Mouse (Mus musculus): ENCODE results near the gene Slc35f1.

The Slc35f1 gene

DNA sequence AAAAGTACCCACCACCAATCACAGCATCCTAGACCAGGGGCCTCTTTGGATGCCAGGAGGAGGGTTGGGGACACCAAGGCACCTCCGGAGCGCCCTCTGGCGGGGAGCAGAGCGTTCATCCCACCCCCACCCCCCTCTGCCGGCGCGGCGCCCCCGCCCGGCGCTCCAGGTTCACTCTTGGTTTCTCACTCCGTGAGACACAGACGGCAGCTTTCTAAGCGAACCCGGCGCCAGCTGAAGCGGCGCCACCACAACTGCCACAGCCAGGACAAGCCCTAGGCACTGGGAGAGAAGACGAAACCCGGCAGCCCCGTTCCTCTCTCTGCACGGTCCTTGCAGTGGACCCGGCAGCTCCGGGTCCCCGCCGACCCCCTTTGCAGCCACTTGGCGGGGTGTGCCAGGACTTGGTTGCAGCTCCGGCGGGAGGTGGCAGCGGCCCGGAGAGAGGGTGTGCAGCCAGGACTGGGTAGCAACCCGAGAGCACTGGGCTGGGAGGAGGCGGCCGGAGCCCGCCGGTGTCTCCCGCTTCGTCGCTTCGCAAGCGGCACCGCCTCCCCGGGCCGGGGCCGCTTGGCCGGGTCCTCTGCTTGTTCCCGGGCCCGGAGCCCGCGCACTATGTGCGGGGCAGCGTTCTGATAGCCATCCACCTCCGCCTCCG lies at the start of gene Slc35f1:
TSS of gene Slc35f1 (plus strand) at position 200 of the 658 bp plus-strand sequence.
- peak; percentile 38 to 81 for DNase-seq (ENCODE audit: low spot score in 2 of 2)

DNA sequence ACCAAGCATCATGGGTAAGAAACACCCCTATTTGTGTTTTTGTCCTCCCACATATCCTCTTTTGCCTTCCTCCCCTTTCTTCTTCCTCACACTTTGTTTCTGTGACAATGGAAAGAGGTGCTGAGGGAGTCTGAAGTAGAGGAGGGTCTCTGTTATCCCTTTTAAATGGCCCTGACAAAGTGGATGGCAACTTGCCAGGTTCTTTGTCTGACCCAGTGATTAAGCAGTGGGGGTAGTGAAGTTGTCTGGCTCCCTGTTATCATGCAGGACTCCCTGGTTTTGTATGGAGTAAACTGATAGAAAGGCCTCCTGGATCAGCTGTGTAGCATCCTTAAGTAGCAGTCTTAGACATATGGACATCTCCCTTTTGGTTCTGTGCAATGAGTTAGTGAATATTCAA lies 19.1 kb upstream of the Slc35f1 start:
- no peak for DNase-seq (ENCODE audit: low spot score in 2 of 2)

DNA sequence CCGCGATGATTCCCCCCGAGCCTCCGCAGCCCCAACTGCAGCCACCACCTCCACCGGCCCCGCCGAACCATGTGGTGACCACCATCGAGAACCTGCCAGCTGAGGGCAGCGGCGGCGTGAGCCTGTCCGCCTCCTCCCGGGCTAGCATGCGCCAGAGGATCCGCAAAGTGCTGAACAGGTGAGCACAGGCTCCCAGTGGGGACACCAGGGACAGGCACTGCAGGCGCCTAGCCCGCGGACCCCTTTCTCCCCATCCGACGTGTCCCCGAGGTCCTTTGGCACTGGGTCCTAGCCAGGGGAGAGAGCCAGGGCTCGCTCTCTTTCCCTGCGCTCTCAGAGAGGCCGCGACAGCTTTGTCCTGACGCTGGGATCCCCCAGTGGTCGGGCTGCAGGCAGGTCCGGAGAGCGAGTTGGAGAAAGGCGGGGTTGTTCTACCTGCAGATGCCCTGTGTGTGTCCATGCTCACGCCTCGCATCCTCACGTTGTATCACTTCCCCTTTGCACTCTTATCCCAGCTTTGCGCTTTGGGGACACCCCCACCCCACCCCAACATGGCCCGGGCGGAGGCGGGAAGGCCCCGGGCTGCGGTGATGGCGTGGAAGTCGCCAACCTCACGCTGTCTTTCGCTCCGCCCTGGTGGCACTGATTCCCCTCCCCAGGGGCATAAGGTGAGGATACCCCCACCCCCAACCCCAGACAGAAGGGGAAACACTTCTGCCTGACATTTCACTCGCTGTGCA lies 829 bp downstream of the Slc35f1 start:
- DNase-seq (ENCODE audit: low spot score in 2 of 2): peak in 1 of 2 experiments; percentile 43

DNA sequence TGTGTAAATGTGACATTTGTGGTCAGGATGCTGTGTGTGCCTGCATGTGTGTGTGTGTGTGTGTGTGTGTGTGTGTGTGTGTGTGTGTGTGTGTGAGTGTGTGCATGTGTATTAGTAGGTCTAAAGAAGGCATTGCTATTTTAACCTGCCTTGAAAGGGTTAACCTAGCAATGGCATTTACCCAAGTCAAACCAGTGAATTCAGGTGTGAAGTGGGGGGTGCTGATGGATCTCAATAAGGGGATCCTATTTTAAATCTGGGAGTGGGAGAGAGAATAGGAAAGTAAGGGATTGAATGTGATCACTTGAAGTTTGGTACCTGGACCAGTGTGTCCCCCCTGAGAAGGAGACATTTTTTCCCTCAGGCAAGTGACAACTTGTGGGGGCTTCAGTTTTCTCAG lies 13.4 kb downstream of the Slc35f1 start:
- no peak for DNase-seq (ENCODE audit: low spot score in 2 of 2)

DNA sequence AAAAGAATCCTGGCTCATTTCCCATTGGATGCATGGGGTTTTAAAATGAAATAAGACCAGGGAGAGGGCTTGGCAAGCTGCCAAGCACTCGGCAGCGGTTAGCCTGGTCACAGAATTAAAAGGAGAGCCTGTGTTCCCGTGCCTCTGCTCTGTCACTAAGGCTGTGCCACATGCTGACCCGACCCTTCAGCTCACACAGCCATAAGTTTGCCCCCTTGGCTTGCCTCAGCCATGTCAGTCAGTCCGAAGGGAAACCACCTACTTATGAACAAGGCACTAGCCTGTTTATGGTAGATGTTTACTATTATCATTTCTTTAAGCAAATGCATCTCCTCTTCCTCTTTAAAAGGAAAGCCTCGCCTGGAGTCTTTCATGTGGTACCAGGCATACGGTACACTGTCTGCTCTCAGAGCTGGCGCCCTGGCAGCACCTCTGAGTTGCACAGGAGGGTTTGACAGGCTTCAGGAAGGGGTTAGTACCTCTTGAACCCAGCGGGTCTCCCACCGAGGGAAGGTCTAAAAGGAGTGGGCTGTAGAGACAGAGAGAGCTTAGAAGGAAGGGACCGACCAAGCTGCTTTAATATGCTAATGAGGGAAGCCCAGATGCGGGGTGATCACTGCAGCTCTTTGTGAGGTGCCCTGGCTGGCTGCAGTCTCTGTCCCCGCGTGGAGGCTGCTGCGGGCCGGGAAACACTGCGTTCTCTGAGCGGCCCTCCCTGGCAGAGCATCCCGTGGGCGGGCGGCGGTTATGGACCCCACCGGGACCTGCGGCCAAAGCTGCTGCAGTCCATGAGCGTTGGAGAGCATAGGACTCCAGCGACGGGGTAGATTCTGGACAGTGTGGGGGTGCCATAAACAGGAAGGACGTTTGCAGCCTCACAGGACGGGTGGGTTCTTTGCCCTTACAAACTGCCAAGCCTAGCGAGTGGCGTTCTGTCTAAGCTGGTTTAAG lies 14.0 kb downstream of the Slc35f1 start:
- peak; percentile 50 to 55 for DNase-seq (ENCODE audit: low spot score in 2 of 2)

DNA sequence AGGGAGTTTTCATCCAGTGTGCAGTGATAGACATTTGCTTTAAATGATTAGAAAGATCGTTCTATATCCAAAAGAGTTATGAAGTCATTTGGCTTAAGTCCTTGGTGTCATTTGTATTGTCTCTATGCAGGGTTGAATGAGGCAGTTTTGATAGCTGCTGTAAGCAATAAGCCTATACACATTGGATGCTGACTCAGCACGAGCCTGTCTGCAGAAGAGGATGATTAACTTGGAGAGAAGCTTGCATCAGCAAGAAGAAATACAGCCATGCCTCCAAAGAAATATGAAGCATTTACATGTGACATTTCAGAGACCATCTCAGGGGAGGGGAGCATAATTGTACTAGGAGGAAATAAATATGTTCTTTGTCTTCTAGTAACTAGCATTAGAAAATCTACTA lies 19.1 kb downstream of the Slc35f1 start:
- DNase-seq (ENCODE audit: low spot score in 2 of 2): no peak

DNA sequence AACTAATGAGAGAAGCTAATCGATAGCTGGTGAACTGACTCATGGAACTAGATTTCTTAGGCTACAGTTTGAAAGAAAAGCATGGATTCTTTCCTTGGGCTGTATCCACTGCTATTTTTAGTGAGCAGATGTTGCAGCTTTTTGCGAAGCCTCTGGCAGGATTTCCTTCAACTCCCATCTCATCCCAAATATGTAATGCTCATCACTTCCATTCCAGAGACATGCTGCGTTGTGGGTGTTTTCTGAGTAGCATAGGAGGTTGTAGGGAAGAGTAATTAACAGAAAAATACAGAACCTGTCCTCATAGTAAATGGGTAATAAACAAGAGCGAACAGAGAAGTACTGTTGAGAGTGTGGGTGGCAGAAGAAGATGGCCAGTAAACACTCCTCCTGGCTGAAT lies 21.8 kb downstream of the Slc35f1 start:
- no peak for DNase-seq (ENCODE audit: low spot score in 2 of 2)

DNA sequence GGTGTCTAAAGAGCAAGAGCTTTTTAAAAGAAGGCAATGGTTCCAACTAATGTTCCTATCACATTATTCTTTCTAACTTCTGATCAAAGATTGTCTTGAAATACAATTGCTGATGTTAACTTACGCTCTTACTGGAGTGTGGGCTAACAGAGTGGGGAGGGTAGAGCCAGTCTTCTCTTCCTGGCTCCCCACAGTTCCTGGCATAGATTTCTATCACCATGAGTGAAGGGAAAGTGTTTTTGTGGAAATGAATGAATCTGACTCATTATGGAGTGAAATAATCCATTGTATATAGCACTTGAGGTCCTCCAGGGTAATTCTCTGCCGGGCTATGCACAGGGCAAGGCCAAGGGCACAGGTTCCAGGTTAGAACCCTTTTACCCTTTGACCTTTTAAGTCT lies 24.2 kb downstream of the Slc35f1 start:
- no peak for DNase-seq (ENCODE audit: low spot score in 2 of 2)

DNA sequence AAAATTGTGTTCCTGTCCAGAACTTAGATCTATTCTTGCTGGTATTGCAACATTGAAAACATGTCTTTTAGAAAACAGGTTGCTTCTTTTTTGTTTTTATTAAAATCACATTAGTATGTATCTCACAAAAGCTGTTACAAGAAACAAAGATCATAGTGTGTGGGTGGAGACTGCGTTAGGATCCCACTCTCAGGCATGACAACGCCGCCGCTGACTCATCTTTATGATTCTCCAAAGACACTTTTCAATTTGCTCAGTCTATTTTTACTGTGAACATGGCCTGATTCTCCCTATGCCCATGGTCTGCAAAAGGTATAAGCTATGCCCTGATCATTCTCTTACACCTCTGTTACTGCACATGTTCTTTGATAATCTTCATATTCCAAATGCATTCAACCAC lies 24.8 kb downstream of the Slc35f1 start:
- DNase-seq (ENCODE audit: low spot score in 2 of 2): no peak

DNA sequence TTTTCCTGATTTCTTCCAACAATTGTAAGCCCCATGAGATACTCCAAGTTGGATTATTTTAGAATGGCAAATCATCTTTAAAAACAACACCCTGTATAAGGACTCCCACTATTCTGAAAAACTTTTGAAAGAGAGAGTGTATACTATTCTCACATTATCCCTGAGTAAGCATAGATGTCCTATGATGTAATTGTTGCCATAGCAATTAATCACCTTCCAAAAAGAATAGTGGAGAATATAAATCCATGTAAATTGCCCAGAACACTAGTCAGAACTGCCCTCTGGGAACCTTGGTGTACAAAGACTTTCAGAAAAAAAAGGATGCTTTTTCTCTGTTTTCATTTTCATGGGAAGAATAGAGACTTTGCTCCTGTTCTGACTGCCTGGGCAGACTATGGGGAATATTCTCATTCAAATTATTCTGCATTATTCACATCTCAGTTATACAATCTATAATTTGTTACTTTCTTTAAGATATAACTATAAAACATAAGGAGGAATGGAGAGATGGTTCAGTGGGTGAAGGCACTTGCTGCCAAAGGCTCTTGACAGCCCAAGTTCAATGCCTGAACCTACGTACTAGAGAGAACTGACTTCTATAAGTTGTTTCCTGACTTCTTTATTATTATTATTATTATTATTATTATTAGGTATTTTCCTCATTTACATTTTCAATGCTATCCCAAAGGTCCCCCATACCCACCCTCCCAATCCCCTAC lies 28.0 kb downstream of the Slc35f1 start:
- DNase-seq (ENCODE audit: low spot score in 2 of 2): no peak

DNA sequence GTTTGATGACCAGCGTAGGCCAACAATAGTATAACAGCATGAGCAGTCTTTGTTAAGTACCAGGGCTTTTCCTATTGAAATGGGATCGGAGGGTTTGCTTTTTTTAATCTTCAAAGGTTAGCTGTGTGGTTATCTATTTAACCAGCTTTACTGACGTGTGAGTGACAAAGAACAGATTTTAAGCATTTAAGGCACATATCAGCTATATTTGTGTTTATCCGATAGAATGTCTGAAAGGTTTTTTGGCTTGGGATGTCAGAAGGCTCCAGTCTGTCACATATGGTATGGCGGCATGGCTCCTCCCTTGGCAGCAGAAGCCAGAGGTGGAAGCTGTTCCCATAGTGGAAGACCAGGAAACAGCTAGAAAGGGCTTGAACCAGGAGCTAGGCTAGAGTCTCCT lies 36.3 kb downstream of the Slc35f1 start:
- DNase-seq (ENCODE audit: low spot score in 2 of 2): no peak

DNA sequence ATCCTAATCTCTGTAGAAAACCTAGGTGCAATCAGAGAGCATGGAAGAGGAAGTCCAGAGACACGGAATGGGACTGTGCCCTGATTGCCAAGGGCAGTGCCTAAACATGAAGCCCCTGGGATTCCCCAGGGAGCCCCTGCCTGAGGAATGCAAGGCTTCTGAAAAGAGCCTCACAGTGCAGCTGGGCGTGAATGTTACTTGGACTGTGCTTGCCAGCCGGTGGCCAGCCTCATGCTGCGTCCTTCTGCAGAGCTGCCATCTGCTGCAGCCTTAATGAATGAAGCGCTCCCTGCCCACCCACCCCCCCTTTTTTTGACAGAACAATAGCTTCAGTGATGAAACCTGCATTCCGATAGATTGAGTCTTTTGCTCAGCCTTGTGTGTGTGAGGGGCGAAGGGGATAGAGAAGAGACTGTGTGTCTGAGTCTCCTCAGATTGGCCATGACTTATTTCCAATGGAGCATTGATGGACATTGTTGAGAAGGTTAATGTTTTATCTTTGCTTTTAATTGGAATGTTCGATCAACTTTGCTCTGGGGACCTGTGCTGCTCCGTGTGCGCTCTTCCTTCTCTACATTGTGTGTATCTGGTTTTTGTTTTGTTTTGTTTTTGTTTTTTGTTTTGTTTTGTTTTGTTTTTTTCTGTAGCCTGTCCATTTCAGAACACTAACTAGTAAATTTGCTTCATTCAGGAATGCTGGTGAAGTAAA lies 52.5 kb downstream of the Slc35f1 start:
- peak; percentile 39 to 45 for DNase-seq (ENCODE audit: low spot score in 2 of 2)

DNA sequence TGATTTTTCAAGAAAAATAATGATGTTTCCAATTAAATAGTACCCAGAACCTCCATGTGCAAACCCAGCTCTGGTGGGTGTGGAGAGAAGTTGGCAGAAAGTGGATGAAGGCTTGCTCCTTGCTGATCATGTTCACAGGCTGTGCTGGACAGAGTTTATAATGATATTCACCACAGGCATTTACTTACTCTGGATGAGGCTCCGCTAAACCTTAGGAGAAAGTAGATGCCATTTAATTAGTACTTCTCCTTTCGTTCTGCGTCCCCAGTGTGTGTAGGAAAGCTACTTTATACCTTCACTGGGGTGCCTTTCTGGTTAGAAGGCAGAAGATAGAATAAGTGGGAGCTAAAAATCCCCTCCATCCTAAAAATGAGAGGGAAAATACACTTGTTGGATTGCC lies 53.5 kb downstream of the Slc35f1 start:
- DNase-seq (ENCODE audit: low spot score in 2 of 2): no peak

DNA sequence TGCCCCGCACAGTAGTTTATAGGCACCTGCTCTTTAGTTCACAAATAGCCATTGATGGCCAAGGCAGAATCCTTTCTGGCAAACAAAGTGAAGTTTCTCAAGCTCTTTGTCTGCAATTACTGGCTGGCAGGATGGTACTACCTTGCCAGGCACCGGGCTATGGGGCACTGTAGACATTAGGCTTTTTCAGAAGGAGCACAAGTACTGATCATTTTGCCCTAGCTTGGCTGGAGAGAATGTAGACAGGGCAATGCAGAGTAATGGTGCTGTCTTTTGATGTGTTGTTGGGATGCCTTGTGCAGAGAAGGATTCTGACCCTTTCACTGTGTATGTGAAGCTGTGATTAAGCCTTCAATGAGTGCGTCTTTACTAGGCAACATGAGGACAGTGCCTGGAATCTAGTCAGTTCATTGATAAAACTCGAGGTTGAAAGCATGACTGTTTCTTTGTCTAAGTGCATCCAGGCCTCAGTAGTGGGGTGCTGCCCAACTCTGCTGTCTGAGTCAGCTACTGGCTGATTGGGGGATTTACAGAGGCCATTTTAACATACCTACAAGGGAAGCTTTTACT lies 57.8 kb downstream of the Slc35f1 start:
- no peak for DNase-seq (ENCODE audit: low spot score in 2 of 2)

DNA sequence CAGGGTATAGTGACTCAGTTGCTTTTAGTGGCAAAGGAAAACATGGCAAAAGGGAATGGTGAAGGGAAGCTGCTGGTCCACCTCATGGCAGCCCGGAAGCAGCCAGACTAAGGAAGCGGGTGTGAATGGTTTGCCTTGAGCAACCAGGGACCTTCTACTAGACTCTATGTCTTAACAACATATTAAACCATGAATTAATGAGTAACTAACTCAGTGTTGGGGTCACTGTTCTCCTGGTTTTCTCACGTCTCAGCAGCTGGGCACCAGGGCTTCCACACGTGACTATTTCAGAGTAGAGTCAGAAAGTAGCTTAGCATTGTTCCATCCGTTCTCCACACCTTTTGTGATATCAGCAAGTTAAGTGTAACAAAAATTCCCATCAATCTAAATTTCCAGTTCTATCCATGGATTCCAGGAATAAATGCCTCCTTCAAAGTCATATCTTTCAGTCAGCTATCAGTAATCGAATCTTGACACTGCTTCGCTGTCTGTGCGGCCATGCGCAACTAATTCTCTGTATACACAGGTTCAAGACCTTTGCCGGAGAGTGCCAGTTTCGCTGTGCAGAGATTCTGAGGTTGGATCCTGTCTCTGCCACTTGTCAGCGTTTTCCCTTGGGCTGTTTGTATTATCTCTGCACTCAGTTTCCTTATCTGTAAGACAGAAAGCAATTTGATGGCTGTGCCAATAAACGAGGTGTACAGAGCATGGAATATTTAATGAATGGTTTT lies 65.8 kb downstream of the Slc35f1 start:
- DNase-seq (ENCODE audit: low spot score in 2 of 2): no peak

DNA sequence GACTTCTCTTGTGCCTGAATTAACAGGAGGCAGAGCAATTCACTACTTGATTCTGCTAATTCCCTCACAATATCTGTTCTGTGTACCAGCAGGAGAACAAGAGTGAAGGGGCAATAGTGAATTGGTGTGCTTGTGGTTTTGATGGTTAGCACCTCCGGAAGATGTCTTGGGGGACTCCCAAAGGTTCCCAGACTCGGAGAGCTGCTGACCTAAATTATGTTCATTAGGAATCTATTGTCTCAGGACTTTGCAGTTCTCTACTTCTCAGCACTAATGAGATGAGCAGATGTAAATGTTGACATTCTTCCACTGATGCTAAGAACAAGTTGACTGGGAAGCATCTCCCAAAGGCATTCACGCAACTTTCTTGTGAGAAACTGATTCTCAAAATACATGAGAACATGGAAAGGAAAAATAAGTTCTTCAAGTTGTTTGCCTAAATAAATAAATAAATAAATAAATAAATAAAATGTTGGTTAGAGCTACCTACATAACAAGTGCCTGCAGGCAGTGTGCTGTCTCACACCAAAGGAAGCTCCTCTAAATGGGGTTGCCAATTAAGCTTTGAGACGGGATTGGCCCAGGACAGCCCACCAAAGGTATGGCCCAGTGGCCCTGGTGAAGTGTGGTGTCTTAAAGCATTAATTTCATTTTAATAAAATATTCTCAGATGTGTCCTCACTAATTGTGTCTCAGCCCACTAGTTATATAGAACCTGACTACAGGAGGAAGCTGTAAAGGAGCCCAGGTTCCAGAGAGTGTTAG lies 67.3 kb downstream of the Slc35f1 start:
- no peak for DNase-seq (ENCODE audit: low spot score in 2 of 2)

DNA sequence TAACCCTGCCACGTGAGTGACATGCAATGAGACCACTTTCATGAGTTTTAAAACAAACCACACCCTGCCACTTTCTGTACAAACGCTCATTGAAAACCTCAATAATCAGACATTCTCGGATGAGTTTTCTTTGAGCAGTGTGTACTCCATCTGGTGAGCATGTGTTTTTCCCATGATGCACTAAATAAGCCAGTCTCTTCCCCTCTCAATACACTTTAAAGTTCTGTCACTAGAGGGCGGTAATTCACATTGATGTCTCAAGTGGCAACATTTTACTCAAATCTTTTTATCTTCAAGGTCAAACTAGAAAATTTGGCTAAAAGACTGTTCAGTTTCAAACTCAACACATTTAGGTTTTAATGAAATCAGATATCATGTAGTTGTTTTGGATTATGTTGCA lies 68.3 kb downstream of the Slc35f1 start:
- DNase-seq (ENCODE audit: low spot score in 2 of 2): no peak

DNA sequence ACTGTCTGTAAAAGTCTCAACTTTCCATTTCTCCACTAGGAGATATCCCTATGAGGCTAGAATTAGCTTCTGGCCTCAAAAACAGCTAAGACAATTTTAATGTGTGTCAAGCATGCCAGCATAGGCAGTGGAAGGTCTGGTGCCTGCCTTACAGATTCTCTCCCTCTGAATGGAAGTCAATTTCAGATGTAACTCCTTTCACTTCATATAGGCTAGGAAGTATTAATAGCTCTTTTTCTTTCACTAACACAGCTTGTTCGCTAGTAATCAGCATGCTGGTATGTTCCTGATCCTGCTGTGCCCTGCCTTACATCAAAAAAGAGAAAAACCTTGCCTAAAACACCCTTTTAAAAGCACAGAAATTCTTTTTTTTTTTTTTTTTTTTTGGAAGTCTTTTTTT lies 70.2 kb downstream of the Slc35f1 start:
- DNase-seq (ENCODE audit: low spot score in 2 of 2): no peak

DNA sequence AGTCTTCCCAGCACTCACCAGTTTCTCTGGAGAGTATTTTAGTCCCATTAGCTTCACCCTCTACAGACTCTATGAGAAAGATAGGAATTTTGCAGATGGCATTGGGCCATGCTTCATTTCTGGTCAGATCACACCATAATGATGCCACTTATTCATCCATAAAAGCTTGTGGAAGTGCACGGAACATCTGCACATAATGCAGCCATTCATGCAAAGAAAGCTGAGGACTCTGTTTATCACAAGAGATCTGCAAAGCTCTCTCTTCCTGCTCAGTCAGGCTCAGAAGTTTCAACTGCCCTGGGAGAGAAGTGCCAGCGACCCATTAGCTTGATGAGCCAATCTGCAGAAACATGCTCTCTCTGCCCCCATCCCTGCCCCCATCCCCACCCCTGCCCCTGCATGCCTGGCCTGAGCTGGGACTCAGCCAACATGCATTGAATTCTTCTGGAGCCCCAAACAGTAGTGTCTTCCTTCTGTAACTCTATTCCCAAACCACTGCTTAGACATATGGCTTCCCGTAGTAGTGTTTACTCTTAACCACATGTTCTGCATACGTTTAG lies 89.7 kb downstream of the Slc35f1 start:
- no peak for DNase-seq (ENCODE audit: low spot score in 2 of 2)

All from frontal cortex, postnatal 10 days (tissue).